Mouse (Mus musculus) testis, postnatal 10 days (tissue): Measurements from ENCODE around the gene Fam189a2.

Source experiments
- DNase-seq: peaks from one replicate; pipeline ENCODE4 v3.0.0; 2021; ENCODE audit warnings: low spot score

Gene Fam189a2

DNA sequence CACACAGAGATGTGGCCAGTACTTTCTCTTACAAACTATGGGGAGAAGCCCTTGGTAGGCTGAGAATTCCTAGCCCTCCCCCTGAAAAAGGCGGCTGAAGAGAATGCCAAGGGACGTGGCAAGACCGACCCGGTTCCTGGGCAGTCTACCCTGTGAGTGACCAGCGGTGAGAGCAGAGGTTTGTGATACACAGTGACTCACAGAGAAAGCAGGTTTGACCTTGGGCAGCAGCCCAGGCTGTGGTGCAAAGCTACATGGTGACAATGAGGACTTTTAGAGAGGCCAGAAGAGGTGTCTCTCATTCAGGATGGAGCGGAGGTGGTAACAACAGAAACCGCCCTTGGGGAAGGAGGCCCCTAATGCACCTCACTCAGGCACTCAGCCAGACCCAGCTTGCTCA lies 59.4 kb downstream of the Fam189a2 start:
- peak; percentile 64 for DNase-seq

DNA sequence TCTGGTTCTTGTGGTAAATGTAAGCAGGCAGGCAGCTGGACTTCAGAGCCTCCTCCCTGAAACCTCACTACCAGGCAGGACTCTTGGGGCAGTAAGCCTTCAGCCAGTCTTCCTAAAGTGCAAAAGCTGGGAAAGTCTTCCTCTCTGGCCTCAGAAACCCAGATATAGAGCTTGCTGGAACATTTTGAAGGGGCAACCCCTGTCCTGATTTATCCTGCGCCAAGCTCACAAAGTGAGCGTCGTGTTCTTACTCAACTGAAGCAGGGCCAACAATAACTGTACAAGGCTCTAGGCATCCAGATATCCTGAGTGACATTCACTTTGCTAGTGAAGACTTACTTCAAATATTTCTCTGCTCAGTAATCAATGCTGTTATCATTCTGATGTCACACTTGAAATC lies 60.4 kb downstream of the Fam189a2 start:
- no peak for DNase-seq

DNA sequence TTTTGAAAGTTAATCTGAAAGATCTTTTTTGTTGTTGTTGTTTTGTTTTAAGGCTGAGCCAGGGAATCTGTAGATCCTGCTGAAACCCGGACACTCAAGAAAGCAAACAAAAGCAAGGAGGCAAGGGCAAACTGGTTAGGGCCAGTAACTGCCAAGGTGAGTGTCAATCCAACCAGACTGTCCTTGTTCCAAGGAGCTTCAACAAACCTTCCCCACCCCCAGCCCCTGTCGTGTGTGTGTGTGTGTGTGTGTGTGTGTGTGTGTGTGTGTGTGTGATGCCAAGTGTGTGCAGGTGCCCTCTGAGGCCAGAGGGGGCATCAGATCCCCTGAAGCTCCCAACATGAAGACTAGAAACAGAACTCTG lies 62.0 kb downstream of the Fam189a2 start:
- DNase-seq = no peak

DNA sequence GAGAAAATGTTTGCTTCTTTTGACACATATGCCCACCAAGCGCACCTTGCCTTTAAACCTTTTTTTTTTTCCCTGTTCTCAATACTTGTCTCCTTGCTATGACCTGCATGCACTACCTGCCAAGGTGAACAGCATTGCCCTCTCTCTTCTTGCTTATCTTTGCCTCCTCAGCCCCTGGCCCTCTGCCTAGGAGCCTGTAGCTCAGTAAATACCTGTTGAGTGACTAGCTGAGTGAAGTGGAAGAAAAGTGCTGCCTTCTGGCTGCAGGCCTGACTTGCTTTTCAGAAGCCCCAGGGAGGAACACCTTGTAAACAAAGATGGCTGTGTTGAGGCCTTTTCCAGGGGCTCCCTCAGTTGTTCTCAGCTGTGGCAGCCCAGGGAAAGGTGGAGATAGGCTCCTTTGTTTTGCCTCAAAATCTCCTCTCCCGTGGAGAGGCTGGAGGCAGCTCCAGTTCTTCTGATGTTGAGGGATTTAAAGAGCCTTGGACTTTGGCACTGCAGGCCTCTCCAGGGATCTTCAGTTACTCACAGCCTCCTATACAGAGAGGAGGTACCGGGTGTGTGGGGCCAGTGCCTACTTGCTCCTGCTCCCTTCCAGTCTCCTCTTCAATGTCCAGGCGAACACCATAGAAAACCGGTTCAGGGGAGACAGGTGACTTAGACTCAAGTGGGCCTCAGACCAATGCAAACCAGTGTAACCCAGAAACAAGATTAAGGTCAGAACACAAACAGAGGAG lies 62.5 kb downstream of the Fam189a2 start:
- no peak for DNase-seq

DNA sequence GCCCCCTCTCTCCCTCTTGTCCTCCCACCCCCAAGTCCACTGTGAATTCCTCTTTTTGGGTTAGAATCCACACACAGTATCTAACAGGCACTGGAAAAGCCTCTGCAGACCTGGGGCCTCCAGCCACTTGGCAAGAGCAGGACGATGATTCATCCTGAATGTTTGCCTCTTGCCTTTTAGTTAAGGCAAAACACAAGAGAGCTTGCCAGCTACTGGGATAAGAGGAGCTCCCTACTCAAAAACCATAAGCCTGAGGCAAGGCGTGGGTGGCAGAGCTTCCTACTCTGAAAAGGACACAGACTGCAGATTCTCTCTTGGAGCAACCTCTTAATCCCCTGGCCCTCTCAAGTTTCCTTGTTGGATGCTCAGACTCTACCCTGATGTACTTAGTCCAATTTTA lies 63.7 kb downstream of the Fam189a2 start:
- no peak for DNase-seq

DNA sequence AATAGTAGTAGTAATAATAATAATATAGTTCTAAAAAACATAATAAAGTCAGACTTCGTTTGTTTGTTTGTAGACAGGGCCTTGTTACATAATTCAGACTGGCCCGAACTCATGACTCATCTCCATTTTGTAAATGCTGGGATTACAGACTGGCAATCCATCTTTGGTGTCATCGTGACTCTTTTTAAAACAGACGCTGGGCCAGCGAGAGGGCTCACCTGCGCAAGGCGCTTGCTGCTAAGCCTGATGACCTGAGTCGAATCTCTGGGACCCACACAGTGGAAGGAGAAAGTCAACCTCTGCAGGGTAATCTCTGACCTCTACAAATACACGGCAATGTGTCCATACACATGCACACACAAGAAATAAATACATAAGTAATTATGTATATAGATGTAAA lies 64.4 kb downstream of the Fam189a2 start:
- DNase-seq = no peak

DNA sequence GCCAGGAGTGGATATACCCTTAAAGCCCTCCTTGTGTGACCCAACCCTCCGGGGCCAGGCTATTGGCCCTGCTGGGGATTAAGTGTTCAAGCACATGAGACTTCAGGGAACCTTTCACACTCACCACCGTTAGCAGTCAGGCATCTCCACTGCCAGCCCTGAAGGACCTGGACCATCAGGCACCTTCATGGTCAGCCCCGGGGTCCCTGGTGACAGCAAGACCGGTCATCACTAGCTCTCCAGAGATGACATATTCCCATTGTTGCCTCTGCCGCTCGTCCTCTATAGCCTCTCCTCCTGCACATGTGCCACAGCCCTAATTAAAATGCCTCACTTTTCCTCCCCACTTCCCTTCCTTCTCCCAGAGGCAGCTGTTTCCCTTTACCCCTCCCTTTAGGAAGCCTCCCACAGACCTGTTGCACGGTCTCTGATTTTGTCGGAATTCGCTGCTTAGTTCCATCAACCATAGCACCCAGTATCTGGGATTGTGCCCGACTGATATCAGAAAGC lies 66.4 kb downstream of the Fam189a2 start:
- DNase-seq = no peak

DNA sequence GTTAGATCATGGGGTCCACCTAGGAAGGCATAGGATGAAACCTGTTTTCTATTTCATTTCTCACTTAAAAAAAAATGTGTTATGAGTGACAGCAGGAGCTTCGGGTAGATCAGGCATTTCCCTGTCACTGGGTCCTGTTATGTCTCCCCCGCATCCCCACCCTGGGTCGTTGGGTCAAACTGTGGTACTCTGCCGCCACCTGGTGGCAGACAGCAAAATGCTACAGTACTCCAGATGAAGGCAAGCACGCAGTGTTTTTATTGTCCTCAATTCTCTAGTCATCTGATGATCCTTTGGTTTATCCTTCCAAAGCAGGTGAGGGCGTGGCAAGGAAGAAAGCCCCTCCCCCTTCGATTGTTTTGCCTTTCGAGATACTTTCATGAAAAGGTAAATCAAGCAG lies 69.3 kb downstream of the Fam189a2 start:
- DNase-seq = peak; percentile 85

DNA sequence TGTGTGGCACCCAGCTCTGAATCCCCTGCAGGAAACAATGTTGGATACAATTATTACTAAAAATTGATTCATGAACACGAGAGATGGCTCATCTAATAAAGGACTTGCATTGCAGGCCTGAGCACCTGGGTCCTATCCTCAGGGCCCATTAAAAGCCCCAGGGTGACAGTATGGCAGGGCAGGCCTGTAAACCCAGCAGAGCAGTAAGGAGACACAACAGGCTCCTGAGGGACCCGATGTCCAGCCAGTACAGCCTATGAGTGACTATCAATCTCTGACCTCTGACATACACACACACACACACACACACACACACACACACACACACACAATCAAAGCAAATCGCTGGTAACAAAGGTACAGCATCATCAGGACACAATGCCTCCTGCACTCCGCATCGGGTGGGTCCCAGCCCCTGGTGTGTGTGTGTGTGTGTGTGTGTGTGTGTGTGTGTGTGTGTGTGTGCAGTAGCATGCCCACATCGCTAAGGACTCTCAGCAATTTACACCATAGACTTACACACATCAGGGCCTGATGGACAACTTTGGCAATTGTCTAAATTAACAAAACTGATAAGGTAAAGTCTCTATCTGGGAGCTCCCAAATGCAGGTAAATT lies 69.9 kb downstream of the Fam189a2 start:
- no peak for DNase-seq

DNA sequence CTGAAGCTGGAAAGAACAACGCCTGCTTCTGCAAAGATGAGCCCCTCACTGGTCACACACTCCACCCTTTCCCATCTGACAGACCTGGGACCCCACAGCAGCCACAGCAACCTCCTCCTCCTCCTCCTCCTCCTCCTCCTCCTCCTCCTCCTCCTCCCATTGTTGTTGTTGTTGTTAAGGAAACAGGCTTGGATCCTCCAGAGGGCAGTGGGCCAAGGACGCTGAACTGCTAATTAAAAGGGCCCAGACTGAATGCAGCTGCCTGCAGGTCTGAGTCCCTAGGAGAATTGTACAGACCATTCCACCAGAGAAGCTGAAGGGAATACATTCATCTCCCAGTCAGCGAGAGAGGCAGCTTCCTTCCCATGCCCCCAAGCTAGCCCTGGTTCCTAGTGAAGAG lies 70.5 kb downstream of the Fam189a2 start:
- peak; percentile 71 for DNase-seq

DNA sequence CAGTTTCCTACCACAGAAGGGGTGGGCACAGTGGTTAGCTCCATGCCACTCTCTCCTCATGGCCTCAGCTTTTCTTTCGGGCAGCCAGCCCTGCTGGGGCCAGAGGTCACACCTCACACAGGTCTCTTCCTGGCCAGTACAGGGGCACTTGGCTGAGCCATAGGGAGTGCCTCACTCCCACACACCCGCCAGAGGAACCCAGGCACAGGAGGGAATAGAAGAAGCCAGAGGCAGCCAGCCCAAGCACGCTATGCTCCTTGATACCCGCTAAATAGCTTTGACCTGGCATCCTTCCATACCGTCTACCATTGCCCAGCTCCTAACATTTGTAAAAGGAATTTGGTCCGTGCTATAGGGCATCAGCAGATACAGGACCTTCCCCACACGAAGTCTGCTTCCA lies 70.9 kb downstream of the Fam189a2 start:
- DNase-seq = no peak

DNA sequence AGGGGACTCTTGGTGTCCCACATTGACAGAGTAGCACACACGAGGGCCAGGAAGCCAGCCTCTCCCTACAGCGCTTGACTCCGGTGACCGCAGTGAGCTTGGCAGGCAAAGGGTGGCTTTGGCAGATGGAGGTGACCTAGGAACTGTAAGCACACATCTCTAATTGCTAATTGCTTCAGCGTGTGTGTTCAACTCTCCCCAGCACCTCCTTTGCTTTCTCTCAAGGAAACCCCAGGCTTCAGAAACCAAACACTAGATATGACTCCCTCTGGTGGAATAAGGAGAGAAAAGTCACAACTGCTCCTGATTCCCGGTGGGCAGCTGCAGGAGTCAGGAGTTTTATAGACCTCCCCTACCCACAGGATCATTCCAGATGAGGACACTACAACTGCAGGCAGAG lies 71.9 kb downstream of the Fam189a2 start:
- no peak for DNase-seq

DNA sequence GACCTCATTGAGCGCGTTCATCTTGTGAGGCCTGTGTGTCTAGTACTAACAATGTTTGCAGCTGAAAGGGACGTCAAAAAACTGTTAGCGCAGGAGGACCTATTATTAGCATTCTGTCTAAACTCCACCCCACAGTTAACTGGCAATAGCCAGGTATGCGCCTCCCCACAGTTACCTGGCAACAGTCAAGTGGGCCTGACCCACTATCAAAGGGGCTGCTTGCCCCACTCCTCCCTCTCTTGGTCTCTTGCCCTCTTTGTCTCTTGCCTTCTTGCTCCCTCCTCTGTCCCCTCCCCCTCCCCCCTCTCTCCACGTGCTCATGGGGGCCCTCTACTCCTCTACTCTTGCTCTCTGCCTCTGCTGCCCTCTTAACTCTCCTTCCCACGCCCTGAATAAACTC lies 73.3 kb downstream of the Fam189a2 start:
- no peak for DNase-seq

DNA sequence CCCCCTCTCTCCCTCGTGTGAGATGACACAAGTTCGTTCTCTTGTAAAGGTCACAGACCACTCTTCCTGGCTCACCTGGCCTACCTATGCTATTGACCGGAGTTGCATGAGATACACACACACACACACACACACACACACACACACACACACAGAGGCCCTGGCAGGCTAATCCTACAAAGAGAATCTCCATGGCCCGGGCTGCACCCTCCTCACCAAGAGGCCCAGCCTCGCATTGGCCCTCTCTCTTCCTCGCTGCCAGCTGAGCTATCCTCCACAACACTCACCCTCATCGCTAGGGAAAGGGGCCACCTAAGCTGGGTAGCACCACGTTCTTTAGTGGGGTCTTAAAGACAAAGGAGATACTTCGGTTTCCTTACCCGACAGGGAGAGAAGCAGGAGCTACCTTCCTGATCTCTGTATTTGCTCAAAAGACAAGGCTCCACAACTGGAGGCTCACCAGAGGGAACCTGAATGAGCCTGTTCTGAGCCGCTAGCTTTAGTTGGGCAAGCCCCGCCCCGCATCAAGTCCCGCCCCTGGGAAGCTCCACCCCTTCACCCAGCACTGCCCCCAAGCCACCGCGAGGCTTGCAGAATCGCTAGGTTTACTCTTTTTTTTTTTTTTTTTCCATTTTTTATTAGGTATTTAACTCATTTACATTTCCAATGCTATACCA lies 74.4 kb downstream of the Fam189a2 start:
- DNase-seq = peak; percentile 76

DNA sequence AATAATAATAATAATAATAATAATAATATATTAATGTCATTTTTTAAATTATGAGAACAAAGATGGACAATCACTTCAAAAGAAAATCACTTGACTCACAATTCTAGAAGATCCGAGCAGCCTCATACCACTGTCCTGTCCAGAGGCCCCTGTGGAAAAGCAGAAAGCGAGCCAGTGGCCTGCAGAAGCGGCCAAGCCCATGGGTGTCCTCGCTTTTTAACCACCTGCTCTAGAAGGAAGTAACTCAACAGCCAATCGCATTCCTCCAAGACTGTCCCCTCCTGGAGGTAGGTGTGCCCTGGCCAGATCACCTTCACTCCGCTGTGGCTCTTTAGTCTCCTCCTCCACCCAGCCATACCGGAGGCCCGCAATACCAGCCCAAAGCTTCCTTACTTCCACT lies 75.4 kb downstream of the Fam189a2 start:
- no peak for DNase-seq

DNA sequence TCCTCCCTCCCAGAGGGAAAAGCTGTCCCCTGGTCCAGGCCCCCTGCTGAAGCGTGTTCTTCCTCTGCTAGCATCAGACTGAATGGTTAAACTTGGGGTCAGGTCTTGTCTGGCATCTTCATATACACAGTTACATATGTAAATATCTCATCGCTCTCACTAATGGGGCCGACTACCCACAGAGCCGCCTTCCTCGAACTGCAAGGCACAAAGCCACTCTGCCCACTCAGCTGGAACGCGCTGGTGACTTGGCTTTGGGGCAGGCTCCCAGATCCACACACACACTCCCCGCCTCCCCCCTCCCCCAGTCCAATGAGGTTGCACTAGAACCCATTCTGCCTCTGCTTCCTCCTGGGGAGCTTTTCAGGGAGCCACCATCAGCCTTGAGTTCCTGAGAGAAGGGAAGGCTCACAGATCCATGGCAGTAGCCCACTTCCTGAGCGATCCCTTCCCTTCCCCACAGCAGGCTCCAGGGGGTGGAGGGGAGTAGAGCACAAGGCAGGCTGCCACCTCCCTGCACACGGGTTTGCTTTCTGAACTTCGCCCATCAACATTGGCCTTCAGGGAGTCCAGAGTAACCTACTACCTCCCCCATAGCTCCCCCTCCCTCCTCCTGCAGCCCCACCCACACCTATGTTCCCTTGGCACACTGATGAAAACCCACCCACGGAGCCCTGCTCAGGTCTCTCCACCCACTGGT lies 82.4 kb downstream of the Fam189a2 start:
- no peak for DNase-seq

DNA sequence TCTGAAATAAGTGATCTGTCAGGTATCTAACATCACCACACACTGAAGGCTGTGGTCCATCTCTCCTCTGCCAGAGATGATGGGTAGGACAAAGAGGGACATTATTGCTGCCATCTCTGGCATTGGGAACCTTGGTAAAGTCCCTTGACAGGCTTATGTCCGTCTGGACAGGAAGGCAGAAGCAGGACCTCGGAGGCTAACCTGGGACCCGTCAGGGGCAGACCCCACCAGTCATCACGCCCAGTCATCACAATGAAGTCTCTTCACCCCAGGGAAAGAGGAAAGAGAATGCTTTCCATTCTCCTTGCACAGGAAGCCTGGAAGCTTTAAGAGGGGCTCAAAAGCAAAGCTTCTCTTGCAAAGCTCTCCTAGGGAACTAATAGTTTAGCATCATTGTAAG lies 82.9 kb downstream of the Fam189a2 start:
- DNase-seq = no peak

DNA sequence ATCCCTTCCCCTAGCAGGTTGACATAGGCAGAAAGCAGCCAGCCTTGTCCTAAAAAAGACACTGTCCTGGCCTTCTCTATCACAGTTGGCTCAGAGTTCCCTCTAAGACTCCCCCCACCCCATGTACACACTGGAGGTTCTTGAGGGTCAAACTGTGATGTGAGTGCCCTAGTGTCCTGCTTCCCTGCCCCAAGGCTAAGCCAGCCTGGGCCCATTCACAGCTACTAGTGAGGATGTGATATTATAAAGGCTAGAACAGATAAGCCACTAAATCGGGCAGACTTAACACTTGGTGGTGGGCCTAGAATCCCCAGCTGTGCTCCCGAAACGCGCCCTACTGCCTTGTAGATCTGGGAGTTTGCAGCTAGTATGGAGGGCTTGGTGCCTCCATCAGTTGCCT lies 84.1 kb downstream of the Fam189a2 start:
- no peak for DNase-seq

DNA sequence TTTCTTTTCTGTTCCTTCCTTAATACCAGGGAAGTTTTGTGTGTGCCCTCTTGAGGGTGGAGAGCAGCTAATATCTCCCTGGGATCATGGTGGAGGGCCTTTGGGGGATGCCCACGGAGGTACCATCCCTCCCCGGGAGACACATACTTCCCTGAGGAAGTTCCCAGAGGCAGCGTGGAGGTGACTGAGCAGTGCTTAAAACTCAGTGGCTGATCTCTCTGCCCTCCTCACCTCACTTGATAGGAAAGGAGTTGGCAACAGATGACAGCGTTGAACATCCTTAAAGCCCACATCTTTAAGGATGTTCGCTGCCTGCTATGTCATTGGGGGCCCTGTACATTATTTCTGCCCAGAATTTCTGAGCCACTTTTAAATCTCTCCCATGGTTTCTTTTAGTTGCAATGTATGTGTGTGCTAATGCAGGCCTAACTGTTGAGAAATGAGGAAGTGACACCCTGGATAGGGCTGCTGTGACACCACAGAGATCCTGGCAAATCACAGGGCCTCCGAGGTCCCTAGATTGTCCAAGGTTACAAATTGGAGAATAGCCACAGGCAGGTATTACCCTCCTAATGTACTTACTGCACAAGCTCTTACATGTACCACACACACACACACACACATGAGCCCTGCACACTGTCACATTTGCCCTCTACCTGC lies 84.7 kb downstream of the Fam189a2 start:
- no peak for DNase-seq

DNA sequence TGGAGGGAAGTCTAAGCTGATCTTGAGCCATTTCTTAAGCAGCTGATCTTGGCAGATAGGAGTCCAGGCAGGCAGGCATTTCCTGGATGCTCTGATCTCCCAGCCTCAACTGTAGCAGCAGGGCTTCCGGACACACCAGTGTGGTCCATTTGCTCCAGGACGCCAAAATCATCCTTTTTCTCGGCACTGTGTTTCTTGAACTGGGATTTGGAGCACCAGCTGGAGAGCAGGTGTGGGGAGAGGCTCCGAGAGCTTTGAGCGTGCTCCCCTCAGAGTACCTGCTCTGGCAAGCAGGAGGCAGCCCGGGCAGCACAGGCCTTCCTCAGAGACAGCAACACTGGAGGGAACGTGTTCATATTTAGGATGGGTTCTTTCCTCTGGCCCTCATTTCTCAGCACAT lies 87.9 kb downstream of the Fam189a2 start:
- no peak for DNase-seq

DNA sequence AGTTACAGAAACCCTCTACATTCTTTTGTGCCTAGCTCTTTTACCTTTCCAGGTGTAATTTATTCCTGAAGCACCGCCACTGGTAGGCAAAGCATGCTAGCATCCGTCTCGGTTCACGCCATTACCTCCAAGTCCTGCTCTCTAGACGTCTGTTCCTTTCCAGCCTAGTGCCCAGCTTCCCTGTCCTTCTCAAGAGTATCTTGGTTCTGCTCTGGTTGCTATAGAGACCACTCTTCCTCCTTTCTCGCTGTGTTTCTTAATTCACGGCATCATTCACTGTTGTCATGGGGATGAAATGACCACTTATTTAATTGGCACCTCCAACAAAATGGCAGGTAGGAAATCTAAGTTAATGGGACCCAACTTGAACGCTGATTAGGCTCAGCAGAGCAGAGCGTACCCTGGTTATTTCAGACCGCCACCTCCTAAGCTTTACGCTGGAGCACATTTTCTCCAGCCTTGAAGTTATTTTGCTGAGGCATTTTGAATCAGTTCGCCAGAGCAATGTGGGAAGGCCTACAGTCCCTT lies 89.3 kb downstream of the Fam189a2 start:
- no peak for DNase-seq

DNA sequence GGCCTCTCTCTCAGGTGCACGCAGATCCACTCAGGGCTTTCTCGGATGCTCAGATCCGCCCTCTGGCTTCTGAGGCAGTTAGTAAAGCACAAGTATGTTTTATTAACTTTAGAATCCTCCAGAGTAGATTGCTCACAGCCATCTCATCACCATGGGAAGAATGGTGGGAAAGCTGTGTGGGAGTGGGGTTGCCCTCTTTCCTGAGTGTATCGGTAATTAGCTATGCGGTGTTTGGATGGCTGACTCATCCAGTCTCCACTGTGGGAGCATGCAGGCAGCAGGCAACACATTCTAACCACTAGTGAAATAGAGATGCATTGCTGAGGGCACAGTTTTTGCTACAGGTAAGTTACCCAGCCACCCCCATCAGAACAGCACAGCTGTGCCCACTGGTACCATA lies 100.0 kb downstream of the Fam189a2 start:
- no peak for DNase-seq
